Mouse (Mus musculus) gastrocnemius, postnatal 10 days (tissue): ENCODE results near the gene Dvl2. TPM values are rescaled to one million over a fixed set of nuclear protein-coding genes. Genes with fewer than 3 reads are reported as not detected.
"Not testable (repeated sequence)": the region's sequence is repeated elsewhere in the genome, so short reads cannot be mapped to it uniquely, and the experiment has no call there.

Experiments
- DNase-seq: peaks from one replicate; pipeline ENCODE4 v3.0.0; 2021; ENCODE audit warnings: mixed read lengths
- long read RNA-seq, 2 experiments: library from polyadenylated mRNA; stranded (forward); transcript quantifications; one replicate each; pipeline ENCODE4 v2.0.0; 2021
- total RNA-seq, 2 experiments: library from RNA; stranded (reverse); gene quantifications; 2 replicates each; pipeline ENCODE4 v1.2.3; 2021

Dvl2 gene
- total RNA-seq = 10 to 100 TPM in 1 of 2 experiments, 1 to 10 TPM in 1; 8.2 to 14.7 TPM
- long read RNA-seq, experiment 1, transcript Dvl2-201 (15 exons, 2,968 nt) = major isoform, 14 of 17 reads
- long read RNA-seq, experiment 1, partial matches to known transcripts = 1 of 17 reads
- long read RNA-seq, experiment 1, other reads (novel, unspliced or antisense) = 2 of 17 reads
- long read RNA-seq, experiment 2, transcript Dvl2-201 (15 exons, 2,968 nt) = major isoform, 10 of 11 reads
- long read RNA-seq, experiment 2, partial matches to known transcripts = 0 of 11 reads
- long read RNA-seq, experiment 2, other reads (novel, unspliced or antisense) = 1 of 11 reads

DNA sequence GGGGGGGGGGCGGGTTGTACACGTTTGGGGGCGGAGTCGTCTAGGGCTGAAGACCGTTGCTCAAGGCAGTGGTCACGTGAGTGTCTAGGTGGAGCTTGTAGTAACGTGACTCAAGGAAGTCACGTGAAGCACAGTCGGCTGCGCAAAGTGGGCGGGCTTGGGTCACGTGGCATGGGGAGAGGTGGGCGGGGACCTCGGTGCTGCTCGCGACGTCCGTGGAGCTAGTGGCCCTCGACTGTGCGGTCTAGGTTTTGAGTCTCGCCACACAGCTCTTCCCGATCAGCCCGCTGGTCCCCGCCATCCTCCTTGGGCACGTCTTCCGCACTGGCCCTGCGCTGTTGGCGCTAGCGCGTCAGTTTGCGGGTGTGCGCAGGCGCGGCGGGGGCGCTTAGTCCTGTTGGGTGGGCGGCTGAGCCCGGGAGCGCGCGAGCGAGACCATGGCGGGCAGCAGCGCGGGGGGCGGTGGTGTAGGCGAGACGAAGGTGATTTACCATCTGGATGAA is at the start of gene Dvl2:
Gene Dvl2, plus strand, starts transcription at position 200 of the 503 bp plus-strand sequence.
- peak; percentile 88 for DNase-seq

DNA sequence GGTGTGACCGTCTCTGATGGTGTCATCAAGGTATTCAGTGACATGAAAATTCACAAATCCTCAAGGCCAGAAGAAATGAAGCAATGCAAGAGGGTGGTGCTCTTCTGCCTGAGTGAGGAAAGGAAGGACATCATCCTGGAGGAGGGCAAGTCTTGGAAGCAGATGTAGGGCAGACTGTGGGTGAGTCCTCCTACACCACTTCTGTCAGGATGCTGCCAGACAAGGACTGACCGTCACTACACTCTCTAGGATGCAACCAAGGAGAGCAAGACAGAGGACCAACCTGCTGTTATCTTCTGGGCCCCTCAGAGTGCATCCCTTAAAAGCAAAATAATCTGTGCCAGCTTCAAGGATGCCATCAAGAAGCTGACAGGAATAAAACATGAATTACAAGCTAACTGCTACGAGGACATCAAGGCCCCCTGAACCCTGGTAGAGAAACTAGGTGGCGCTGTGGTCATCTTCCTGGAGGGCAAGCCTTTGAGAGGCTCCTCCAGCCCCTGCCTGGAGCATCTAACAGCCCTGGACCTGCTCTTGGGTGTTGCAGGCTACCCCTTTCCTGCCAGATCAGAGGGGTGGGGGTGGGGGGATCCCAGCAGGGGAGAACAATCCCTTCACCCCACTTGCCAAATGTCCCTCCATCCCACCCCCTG is 49.5 kb upstream of the Dvl2 start:
- no peak for DNase-seq

DNA sequence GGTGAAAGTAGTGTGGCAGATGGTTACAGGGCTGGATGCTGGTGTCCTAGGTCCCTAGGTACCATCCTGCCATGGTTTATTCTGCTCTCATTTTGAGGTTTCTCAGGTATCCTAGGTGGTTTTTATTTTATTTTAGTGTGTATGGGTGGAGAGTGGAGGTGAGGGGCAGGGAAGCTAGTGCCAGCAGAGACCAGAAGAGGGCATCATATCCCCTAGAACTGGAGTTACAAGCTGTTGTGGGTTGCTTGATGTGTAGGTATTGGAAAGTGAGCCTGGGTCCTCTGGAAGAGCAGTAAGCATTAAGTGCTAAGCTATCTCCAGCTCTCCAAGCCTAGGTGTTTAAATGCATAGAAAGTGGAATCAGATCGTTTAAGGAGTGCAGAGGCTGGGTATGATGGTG is 48.1 kb upstream of the Dvl2 start:
- DNase-seq = no peak

DNA sequence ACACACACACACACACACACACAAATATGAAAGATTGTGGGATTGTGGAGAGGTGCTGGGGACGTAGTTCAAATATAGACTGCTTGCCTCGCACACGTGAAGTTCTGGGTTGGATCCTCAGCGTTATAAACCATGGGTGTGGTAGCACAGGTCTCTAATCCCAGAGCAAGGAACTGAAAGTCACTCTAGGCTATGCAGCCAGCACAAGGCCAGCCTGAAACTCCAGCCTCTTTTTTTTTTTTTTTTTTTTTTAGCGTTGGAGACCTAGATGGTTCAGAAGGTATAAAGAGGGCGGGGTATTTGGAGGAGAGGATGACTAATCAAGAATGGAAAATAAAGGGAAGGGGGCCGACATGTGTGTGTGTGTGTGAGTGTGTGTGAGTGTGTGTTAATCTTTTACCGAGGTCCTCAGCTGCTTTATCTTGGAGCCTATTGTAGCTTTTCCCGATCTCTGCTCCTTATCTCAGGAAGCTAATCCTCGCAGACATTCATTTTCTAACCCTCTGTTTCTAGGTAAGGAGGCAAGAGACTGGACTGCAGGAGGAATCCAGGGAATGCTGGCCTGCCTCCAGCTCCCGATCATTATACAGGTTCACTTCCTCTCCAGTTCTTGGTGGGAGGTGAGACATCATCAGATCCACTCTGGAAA is 47.0 kb upstream of the Dvl2 start:
- DNase-seq = no peak

DNA sequence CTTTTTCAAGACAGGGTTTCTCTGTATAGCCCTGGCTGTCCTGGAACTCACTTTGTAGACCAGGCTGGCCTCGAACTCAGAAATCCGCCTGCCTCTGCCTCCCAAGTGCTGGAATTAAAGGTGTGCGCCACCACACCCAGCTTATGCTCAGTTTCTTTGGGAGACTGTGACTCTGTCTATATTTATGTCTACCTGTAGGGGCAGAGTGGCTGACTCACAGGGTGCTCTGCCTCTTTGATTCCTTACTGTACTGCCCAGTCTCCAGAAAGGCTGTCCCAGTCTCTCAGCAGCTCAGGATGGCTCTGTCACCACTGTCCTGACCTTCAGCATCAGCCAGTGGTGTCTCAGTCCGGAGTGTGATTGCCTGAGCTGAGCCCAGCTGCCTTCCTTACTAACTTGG is 44.8 kb upstream of the Dvl2 start:
- not testable (repeated sequence) for DNase-seq

DNA sequence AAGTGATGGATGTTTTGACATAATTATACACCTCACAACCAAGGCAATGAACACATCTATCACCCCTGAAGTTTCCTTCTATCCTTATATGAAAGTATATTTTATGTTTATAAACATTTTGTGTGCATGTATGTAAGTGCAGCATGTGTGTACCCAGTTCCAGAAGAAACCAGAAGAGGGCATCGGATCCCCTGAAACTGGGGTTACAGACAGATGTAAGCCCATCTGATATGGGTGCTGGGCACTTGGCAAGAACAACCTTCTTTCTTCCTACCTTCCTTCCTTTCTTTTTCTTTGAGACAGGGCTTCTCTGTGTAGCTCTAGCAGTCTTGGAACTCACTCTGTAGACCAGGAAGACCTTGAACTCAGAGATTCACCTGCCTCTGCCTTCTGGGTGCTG is 44.2 kb upstream of the Dvl2 start:
- DNase-seq = no peak

DNA sequence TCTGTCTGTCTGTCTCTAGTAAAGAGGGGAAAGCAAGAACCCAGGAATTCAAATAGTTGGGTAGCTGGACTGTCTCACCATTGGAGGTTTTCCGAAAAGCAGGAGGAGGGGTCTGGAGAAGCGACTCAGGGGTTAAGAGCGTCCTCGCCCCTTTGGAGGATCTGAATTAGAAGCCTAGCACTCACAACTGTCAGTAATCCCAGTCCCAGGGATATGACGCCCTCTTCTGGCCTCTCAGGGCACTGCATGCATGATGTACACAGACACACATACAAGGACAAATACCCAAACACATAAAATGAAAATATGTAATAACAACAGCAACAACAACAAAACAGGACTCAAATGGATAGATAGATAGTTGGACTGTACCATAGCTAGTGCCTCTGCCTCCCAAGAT is 39.8 kb upstream of the Dvl2 start:
- no peak for DNase-seq

DNA sequence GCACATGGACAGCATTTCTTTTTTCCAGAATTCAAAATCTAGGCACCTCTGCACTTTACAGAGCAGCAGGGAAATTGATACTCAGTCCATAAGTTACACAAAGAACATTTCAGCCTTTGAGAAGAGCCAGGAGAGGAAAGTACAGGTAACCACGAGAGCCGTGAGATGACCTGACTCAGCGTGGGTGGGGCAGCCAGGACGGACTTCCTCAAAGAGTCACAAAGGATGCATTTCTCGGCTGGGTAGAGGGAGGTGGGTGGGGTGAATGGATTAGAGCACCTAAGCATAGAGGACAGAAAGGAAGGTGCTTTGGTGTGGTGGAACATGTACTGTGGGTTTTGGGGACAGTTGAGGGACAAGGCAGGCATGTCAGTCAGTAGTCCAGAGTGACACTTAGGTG is 38.6 kb upstream of the Dvl2 start:
- DNase-seq = no peak

DNA sequence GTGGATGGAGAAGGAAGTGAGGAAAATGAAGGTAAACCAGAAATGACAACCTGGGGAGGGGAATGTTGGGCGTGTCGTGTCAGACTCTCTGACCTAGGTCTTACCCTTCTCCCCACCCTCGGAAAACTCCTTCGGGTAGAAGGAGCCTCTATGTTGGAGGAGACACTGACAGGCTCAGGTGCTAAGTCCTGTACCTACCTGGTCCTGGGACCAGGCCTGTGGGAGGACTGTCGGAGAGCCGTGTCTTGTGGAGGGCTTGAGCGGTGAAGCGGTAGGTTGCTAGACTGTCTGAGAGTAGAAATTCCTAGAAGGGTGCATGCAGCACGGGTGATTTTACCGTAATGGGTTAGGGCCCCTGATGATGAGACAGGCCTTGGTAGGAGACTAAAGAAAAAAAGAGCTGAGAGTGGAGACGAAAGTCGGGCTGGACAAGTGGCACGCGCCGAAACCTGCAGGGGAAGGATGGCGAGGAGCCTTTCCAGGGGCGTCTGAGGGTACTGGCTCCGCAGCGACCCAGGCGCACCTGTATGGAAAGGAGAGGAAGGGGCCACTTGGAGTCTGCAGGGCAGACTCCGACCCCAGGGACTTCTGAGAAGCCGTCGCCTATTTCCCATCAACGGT is 35.6 kb upstream of the Dvl2 start, which contains the start of gene Cldn7:
Gene Cldn7, plus strand, starts transcription at position 130 of the 621 bp plus-strand sequence.
- no peak for DNase-seq

DNA sequence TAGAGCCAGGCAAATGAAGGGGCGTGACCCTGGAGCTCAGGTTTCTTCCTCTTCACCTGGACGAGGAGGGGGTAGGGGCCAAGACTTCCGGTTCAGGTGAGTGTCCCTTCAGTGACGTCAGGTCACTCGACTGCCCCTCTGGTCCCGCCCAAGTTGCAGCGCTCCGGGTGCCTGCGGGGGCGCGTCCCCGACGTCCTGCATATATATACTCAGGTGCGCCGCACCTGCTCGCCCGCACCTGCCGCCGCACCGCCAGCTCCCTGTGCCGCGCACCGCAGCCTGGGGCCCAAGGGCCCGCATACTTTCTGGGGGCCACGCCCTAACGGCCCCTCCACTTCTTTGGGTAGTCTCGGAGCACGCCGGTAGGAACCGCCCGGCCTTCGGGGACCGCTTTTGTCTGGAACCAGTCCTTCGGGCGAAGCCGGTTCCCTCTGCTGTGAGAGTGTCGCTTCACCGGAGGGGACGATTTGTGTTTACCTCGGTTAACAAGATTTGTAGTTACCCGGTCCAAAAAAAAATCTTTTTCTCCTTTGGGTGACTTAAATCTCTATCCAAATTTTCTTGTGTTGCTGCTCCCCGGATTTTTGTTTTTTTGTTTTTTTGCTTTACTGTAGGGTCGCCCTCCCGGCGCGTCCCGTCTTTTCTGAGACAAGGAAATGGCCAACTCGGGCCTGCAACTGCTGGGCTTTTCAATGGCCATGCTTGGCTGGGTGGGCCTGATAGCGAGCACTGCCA is 35.0 kb upstream of the Dvl2 start:
- no peak for DNase-seq

DNA sequence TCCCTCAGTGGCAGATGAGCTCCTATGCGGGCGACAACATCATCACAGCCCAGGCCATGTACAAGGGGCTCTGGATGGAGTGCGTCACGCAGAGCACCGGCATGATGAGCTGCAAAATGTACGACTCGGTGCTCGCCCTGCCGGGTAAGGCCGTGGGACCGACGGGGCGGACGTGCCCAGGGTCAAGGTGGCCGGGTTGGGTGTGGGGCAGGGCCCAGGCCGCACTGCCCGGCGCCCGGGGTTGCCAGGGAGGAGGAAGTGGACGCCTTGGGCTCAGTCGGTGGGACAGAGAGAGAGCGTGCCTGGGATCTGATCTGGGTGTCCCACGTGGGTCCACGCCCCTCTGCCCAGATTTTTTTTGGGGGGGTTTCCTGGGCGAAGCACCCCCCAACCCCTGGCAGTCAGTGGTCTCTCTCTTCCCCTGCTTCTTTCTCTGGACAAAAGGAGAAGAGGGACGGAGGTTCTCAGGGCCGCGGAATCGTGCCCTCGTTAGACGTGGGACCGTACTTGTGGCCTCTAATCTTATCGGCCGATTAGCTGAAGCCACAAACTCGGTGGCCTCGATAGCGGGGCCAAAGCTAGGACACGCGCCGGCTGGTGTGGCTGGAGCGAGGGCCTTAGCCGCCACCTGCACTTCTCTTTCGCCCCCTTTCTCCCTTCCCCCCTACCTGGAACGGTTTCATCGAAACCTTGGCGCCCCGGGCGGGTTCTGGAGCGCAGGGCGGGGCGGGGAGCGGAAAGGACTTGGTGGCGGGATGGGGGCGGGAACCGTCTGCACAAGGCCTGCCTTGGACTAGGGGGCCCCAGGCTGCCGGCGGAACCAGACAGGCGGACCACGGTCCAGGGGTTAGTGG is 34.2 kb upstream of the Dvl2 start:
- peak; percentile 42 for DNase-seq

DNA sequence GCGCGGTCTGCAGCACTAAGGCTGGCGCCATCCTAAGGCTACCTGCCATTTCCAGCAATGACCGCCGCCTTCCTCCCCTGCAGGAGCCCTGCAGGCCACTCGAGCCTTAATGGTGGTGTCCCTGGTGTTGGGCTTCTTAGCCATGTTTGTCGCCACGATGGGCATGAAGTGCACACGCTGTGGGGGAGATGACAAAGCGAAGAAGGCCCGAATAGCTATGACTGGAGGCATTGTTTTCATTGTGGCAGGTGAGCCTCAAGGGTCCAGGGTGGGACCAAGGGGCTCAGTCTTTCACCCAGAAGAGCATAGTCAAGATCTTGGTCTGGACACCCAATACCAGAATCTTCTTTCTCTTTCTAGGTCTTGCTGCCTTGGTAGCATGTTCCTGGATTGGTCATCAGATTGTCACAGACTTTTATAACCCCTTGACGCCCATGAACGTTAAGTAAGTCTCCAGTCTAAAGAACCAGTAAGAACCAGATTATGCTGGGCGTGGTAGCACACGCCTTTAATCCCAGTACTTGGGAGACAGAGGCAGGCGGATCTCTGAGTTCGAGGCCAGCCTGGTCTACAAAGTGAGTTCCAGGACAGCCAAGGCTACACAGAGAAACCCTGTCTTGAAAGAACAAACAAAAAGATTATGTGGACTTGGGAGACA is 33.4 kb upstream of the Dvl2 start:
- DNase-seq = no peak

DNA sequence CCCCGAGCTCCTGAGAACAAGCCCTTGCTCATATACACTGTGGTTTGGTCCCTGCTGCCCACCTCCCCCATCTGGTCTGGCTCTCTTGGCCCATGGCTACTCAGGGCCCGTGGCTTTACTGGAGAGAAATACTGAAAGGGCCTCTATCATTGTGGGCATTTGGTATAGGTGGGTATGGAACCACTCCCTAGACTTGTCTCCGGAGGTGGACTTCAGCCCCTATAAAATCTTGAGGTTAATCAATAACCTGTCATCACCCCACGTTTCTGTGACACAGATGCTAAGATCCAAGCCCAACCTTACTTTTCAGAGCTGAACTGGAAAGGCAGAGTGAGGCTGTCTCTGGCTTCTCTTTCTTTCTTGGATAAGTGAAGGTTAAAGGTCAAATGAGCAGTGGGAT is 31.6 kb upstream of the Dvl2 start:
- no peak for DNase-seq

DNA sequence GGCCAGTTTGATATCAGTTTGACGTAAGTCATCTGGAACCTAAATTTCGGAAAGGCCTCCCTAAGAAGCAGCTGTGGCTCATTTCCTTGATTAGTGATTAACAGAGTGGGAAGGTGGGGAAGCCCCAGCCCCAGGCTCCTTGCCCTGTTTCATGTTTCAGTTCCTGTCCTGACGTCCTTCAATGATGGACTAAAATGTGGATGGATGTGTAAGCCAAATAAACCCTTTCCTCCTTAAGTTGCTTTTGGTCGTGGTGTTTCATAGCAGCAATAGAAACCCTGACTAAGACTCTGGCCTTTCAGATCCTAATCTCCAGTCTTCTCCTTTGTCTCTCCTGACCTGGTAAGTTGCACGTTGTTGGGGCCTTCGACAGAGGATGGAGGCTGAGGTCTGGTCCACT is 30.2 kb upstream of the Dvl2 start:
- no peak for DNase-seq

DNA sequence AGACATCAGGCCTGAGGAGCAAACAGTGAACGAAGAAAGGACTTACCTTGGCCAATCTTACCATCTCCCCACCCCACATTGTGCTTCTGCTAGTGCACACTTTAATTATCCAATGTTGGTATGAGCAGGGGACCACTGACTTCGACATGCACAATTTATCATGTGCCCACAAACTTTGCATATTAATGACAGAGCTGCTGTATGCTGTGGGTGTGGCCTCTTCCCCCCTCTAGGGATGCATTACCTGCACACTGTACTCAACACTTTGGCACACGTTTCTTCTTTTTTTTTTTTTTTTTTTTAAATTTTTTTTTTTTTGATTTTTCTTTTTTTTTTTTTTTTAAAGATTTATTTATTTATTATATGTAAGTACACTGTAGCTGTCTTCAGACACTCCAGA is 29.6 kb upstream of the Dvl2 start:
- no peak for DNase-seq

DNA sequence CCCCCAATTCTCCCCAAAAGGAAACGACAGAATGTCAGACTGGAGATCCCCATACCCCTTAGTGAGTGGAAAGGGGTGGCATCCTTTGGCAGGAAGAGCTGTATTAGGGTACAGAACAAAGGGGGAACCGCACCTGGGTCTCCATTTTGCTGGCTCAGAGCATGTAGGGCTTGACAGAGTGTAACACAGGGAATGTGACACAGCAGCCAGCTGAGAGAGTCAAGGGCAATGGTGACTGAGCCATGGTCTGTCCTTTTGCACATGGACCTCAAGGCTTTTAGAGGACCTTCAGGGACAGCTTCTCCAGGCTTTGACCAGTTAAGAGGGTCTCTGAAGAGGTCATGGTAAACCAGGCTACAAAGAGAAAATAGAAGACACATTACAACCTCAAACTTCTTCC is 25.5 kb upstream of the Dvl2 start:
- DNase-seq = no peak

DNA sequence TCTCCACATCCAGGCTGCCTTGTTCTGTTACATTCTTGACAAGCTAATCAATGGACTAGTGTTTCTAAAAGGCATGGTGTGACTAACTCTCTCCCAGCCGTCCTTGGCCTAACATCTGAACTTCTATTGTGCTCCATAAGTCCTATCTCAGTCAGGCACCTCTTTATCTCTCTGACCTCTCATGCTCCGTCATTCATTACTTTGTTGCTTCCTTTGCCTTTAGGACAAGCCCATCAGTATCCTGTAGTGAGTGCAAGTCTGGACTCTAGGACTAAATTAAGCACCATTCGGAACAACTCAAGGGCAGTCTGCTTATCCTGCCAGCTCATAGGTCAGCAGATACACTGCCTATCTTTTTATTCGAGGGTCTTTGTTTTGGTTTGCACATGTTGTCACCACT is 24.1 kb upstream of the Dvl2 start:
- DNase-seq = no peak

DNA sequence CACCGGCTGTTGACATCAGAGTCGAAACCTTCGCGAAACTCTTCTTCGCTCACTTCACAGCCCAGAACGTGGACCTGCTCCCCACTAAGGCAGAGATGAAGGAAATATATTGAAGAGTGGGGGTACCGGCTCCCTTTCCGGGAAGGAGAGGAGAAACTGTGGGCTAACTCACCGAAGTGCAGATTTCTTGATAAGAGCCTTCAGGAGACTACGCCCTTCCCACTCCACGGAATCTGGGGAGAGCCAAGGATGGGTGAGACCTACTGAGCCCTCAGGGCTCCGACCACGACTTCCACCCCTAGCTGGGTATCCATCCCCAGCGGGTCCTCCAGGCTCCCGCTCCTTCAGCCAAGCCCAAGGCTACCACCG is 20.6 kb upstream of the Dvl2 start:
- no peak for DNase-seq

DNA sequence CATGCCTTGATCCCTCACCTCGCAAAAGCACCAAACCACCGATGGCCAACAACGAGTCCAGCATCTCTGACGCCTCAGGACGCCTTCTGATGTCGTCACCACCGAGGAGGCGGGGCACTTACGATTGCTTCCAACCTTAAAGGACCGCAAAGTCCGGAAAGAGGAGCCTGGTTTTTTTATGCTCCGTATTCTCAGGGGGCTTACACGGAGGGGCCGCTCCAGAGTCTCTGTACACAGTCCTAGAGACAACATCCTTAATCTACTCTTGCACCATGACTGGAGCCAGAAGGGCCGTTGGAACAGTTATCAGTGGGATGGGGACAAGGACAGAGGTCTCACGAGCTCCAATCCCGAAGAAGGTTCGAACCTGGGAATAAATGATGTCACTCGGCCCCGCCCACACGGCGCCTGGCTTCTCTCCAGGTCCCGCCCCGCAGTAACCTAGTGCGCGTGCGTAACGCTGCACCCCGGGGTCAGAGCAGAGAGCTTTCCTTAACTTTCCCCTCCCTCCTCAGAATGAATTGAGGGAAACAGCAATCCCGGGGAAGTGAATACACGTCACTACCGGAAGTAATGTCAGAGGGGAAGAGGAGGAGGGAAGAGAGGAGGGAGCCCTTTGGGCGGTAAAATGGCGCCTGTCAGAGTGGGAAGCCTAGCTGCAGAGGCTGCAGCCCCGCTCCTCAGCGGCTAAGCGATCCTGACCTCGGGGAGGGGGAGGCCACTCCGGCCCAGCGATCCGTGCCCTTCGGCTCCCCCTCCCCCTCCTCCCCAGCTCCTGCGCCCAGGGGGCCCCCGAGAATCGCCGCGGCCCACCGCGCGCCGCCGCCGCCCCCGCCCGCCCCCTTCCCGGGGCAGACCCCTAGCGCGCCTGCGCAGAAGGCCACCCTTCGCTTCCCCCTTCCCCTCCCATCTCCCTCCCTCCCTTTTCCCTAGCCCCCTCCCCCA is 19.9 kb upstream of the Dvl2 start:
- DNase-seq = peak; percentile 97
